Mouse (Mus musculus): Measurements from ENCODE around the gene Slc2a5. TPM values are rescaled to one million over a fixed set of nuclear protein-coding genes. Genes with fewer than 3 reads are reported as not detected.

Gene Slc2a5
- polyA plus RNA-seq, 1 experiment from 2014 or later, result 1.8 TPM

DNA sequence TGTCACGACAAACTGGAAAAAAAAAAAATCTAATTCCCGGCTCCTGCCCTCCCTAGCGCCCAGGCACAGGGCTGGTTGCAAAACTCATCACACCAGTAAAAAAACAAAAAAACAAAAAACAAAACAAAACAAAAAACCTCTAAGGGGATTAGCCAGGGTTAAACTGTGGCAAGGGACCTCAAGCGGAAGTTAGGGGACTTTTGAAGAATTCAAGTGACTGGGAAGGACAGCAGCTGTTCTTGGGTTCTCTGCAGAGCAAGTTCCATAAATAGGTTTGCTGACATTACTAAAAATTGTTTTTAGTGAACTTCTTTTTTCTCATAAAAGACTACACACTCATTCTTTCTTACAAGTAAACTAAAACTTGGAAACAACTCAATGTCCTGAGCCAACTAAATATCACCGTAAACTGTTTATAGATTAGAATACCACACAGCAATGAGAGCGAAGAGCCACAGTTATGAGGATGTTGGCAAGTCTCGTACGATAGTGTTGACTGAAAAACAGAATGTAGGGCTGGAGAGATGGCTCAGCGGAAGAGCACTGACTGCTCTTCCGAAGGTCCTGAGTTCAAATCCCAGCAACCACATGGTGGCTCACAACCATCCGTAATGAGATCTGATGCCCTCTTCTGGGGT, 38.6 kb upstream of the Slc2a5 start:
- DNase-seq (ENCODE audit: low spot score) (no peak), ATAC-seq (ENCODE audit: insufficient number of reproducible peaks, low FRiP score, low TSS enrichment, low read depth) (no peak)

DNA sequence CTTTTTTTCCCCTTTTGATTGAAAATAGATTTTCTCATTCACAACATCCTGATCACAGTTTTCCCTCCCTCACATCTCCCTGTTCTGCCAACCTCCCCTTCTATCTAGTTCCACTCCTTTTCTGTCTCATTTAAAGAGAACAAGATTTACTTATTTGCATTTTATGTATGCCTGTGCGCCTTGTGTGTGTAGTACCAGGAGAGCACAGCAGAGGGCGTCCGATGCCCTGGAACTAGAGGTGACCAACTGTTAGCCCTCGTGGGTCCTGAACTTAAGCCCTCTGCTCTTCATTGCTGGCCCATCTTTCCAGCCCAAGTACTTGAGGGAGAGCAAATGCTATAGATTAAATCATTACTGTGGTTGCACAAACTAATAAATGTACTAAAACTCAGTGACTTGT, 33.7 kb upstream of the Slc2a5 start:
- Histone ChIP-seq H3K27me3 (ENCODE audit: control insufficient read depth, insufficient read depth, low read length) (peaks cover 6% of the 10 kb centered on the region), H3K9me3 (ENCODE audit: control insufficient read depth, low read length) (no peaks in the 10 kb centered on the region), H3K4me3 (ENCODE audit: low read depth, low read length) (no peak overlapping the region), H3K4me2 (ENCODE audit: low read depth, severe bottlenecking) (no peak overlapping the region), H3K4me1 (ENCODE audit: control insufficient read depth, insufficient read depth, low read length) (peaks cover 6% of the 10 kb centered on the region; the same call in 1 of the 2 replicates), H3K27ac (replicated peaks; ENCODE audit: low read depth, low read length) (no peak overlapping the region), H3K36me3 (ENCODE audit: control insufficient read depth, insufficient read depth, low read length) (no peaks in the 10 kb centered on the region), H3K9ac (ENCODE audit: low read length) (no peak overlapping the region)
- WGBS, result 79% methylated on average over 4 of the region's 4 CpGs
- DNase-seq (ENCODE audit: low spot score) (no peak), ATAC-seq (ENCODE audit: insufficient number of reproducible peaks, low FRiP score, low TSS enrichment, low read depth) (no peak)

More for the DNA sequence above, 38.6 kb upstream of the Slc2a5 start:
- Histone ChIP-seq H3K36me3 (ENCODE audit: control insufficient read depth, insufficient read depth, low read length) (no peaks in the 10 kb centered on the region), H3K9ac (ENCODE audit: low read length) (no peak overlapping the region), H3K9me3 (ENCODE audit: control insufficient read depth, low read length) (no peaks in the 10 kb centered on the region), H3K27ac (replicated peaks; ENCODE audit: low read depth, low read length) (no peak overlapping the region), H3K27me3 (ENCODE audit: control insufficient read depth, insufficient read depth, low read length) (no peaks in the 10 kb centered on the region), H3K4me1 (ENCODE audit: control insufficient read depth, insufficient read depth, low read length) (no peaks in the 10 kb centered on the region), H3K4me3 (ENCODE audit: low read depth, low read length) (no peak overlapping the region), H3K4me2 (ENCODE audit: low read depth, severe bottlenecking) (no peak overlapping the region)
- 89% methylated on average over 11 of the region's 11 CpGs for WGBS

DNA sequence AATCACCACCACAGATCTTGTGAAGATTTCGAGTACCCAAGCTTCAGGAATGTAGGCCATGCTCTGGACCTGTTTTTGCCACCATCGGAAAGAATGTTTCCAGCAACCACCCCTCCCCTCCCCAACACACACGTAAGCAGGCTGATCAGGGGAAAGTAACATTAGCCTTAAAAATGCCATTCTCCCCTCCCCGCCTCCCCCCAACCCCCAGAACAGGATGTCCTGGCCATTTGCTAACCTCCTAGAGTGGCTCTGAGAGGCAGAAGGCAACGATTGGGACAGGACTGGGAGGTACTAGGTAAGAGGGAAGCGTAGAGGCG, 32.3 kb upstream of the Slc2a5 start:
- ATAC-seq (ENCODE audit: insufficient number of reproducible peaks, low FRiP score, low TSS enrichment, low read depth) (no peak), DNase-seq (ENCODE audit: low spot score) (no peak)
- Histone ChIP-seq H3K36me3 (ENCODE audit: control insufficient read depth, insufficient read depth, low read length) (no peaks in the 10 kb centered on the region), H3K27me3 (ENCODE audit: control insufficient read depth, insufficient read depth, low read length) (peaks cover 6% of the 10 kb centered on the region), H3K4me1 (ENCODE audit: control insufficient read depth, insufficient read depth, low read length) (peaks cover 6% of the 10 kb centered on the region; the same call in 1 of the 2 replicates), H3K9ac (ENCODE audit: low read length) (no peak overlapping the region), H3K9me3 (ENCODE audit: control insufficient read depth, low read length) (no peaks in the 10 kb centered on the region), H3K4me2 (ENCODE audit: low read depth, severe bottlenecking) (peak overlapping the region; percentile 99), H3K27ac (replicated peaks; ENCODE audit: low read depth, low read length) (no peak overlapping the region), H3K4me3 (ENCODE audit: low read depth, low read length) (peak overlapping the region; percentile 57)
- WGBS, result 2% methylated on average over 7 of the region's 7 CpGs

DNA sequence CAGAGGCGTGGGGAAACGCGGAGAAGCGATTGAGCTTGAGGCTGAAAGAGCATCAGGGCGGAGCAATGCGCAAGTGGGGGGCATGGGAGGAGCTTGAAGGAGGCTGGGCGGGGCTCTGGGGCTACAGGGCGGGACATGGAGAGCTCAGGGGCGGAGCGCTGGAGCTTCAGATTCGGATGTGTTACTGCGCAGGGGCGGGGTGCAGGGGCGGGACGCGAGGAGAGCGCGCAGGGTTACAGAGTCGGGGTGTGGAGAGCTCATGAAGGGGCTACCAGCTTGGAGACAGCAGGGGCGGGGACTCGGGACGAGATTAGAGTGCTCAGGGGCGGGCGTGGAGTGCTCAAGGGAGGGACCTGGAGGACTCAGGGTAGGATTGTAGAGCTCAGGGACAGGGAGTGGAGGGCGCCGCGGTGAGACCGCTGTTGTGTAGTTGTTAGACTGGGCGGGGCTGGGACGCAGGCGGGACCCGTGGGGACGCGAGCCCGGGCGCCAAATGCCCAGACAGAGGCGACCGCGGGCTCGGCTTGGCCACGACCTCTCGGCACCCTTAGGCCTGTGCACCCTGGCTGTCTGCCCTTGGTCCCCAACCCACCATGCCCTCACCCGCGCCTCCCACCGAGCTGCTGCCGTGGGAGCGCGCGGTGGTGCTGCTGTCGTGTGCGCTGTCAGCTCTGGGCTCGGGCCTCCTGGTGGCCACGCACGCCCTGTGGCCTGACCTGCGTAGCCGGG, 31.8 kb upstream of the Slc2a5 start, which contains the start of gene Gpr157:
Gene Gpr157, plus strand, starts transcription at position 205 of the 729 bp plus-strand sequence.
- Histone ChIP-seq H3K9me3 (ENCODE audit: control insufficient read depth, low read length) (no peaks in the 10 kb centered on the region), H3K9ac (ENCODE audit: low read length) (peak within 1 kb of the TSS; percentile 56), H3K27ac (replicated peaks; ENCODE audit: low read depth, low read length) (no peak within 1 kb of the TSS; the same call in 1 of the 2 replicates), H3K4me3 (ENCODE audit: low read depth, low read length) (peak within 1 kb of the TSS; percentile 57), H3K4me1 (ENCODE audit: control insufficient read depth, insufficient read depth, low read length) (peaks cover 6% of the 10 kb centered on the region; the same call in 1 of the 2 replicates), H3K27me3 (ENCODE audit: control insufficient read depth, insufficient read depth, low read length) (peaks cover 6% of the 10 kb centered on the region), H3K36me3 (ENCODE audit: control insufficient read depth, insufficient read depth, low read length) (no peaks in the 10 kb centered on the region), H3K4me2 (ENCODE audit: low read depth, severe bottlenecking) (peak within 1 kb of the TSS; percentile 99)
- WGBS, result under 1% methylated on average over 55 of the region's 56 CpGs
- DNase-seq (ENCODE audit: low spot score), result peak; percentile 94
- ATAC-seq (ENCODE audit: insufficient number of reproducible peaks, low FRiP score, low TSS enrichment, low read depth), result peak; percentile 93

DNA sequence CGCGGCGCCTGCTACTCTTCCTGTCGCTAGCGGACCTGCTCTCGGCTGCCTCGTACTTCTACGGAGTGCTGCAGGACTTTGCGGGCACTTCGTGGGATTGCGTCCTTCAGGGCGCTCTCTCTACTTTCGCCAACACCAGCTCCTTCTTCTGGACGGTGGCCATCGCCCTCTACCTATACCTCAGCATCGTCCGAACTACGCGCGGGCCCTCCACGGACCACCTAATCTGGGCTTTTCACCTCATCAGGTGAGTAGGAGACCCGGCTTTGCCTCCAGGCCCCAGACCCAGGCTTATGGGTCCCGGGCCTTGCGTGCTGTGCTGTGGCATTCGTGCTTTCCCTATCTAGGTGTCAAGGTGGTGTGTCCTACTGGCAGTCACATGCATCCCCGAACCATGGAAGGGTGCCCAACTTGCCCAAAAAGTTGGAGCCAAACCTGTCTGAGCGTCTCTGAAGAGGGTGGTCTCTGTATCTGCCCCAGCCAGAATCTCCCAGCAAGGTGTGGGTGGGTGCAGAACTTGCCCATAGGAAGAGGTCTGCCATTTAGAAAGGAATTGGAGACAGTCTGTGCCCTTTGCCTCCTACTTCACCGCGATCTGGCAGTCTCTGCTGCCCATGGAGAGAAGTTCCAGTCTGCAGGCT, 31.1 kb upstream of the Slc2a5 start:
- peaks cover 6% of the 10 kb centered on the region; the same call in 1 of the 2 replicates for H3K4me1 ChIP-seq (ENCODE audit: control insufficient read depth, insufficient read depth, low read length)
- peaks cover 6% of the 10 kb centered on the region for H3K27me3 ChIP-seq (ENCODE audit: control insufficient read depth, insufficient read depth, low read length)
- no peak for ATAC-seq (ENCODE audit: insufficient number of reproducible peaks, low FRiP score, low TSS enrichment, low read depth)
- H3K4me2 ChIP-seq (ENCODE audit: low read depth, severe bottlenecking), result peak overlapping the region; percentile 99
- DNase-seq (ENCODE audit: low spot score), result no peak
- no peak overlapping the region for H3K27ac ChIP-seq (replicated peaks; ENCODE audit: low read depth, low read length)
- H3K4me3 ChIP-seq (ENCODE audit: low read depth, low read length), result peak overlapping the region; percentile 57
- peak overlapping the region; percentile 56 for H3K9ac ChIP-seq (ENCODE audit: low read length)
- no peaks in the 10 kb centered on the region for H3K36me3 ChIP-seq (ENCODE audit: control insufficient read depth, insufficient read depth, low read length)
- 14% methylated on average over 29 of the region's 29 CpGs for WGBS
- H3K9me3 ChIP-seq (ENCODE audit: control insufficient read depth, low read length), result no peaks in the 10 kb centered on the region

DNA sequence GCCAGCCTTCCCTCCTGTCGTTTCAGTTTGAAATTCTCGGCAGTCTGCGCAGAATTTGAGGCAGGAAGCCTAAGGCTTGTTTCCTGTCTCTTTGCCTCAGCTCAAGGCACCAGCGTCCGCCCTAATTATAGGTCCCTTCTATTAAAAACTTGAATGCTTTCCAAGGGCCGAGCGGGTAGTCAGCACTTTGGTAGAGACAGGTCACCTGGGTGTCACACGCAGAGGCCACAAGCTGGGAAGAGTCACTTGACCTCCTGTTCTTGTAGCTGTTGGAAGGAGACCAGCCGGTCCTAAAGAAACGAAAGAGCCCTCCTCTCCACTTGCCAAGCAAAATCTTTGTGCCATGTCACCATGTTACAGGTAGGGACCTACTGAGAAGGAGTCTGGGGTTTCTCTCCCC, 30.0 kb upstream of the Slc2a5 start:
- WGBS, result 74% methylated on average over 10 of the region's 10 CpGs
- Histone ChIP-seq H3K27me3 (ENCODE audit: control insufficient read depth, insufficient read depth, low read length) (peaks cover 6% of the 10 kb centered on the region), H3K4me2 (ENCODE audit: low read depth, severe bottlenecking) (no peak overlapping the region)

DNA sequence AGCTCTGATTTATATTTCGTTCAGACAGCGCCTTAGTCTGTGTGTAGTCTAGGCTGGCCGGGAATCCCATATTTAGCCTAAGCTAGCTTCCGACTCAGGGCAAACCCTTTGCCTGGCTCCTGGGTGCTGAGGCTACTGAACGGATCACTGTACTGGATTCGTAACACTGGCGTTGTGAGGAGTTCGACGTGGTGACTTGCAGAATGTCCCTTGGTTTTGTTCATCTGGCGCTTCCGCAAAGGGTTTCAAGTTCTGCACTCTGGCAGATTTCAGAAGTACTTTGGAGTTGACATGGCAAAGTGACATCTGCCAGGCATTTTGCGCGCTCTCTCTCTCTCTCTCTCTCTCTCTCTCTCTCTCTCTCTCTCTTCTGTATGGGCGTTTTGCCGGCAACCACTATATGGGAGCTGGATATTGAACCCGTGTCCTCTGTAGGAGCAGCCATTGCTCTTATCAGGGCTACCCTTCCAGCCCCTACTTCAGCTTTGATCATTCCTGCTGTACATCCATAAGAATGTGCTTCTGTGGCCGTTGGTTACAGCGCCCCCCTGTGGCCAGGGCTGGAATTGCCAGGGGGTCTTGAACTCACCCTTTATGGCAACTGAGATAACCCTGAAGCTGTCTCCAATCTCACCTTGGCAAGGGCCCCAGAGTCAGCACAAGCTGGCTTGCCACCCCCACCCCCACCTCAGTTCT, 27.0 kb upstream of the Slc2a5 start:
- no peaks in the 10 kb centered on the region for H3K36me3 ChIP-seq (ENCODE audit: control insufficient read depth, insufficient read depth, low read length)
- peak; percentile 60 for DNase-seq (ENCODE audit: low spot score)
- no peak overlapping the region for H3K27ac ChIP-seq (replicated peaks; ENCODE audit: low read depth, low read length)
- peaks cover 15% of the 10 kb centered on the region for H3K4me1 ChIP-seq (ENCODE audit: control insufficient read depth, insufficient read depth, low read length)
- H3K27me3 ChIP-seq (ENCODE audit: control insufficient read depth, insufficient read depth, low read length), result peaks cover 6% of the 10 kb centered on the region
- H3K9ac ChIP-seq (ENCODE audit: low read length), result no peak overlapping the region
- WGBS, result 84% methylated on average over 18 of the region's 18 CpGs
- H3K4me3 ChIP-seq (ENCODE audit: low read depth, low read length), result no peak overlapping the region
- no peaks in the 10 kb centered on the region for H3K9me3 ChIP-seq (ENCODE audit: control insufficient read depth, low read length)
- H3K4me2 ChIP-seq (ENCODE audit: low read depth, severe bottlenecking), result no peak overlapping the region
- no peak for ATAC-seq (ENCODE audit: insufficient number of reproducible peaks, low FRiP score, low TSS enrichment, low read depth)

More for the DNA sequence above, 30.0 kb upstream of the Slc2a5 start:
- Histone ChIP-seq H3K9ac (ENCODE audit: low read length) (no peak overlapping the region), H3K9me3 (ENCODE audit: control insufficient read depth, low read length) (no peaks in the 10 kb centered on the region), H3K4me3 (ENCODE audit: low read depth, low read length) (no peak overlapping the region), H3K4me1 (ENCODE audit: control insufficient read depth, insufficient read depth, low read length) (peaks cover 12% of the 10 kb centered on the region), H3K27ac (replicated peaks; ENCODE audit: low read depth, low read length) (no peak overlapping the region), H3K36me3 (ENCODE audit: control insufficient read depth, insufficient read depth, low read length) (no peaks in the 10 kb centered on the region)
- DNase-seq (ENCODE audit: low spot score) (no peak), ATAC-seq (ENCODE audit: insufficient number of reproducible peaks, low FRiP score, low TSS enrichment, low read depth) (no peak)

DNA sequence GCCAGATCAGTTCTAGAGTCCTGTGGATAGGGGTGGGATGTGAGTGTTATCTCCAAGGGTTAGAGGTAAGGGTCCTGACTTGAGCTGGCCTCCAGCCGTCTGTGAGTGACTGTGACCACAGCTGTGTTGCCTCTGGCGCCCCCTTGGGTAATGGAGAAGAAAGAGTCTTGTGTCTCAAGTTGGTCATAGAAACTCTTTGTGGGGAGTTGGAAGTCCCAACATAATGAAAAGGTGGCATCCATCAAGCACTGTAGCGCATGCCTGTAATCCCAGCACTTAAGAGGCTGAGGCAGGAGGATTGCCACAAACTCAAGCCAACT, 26.5 kb upstream of the Slc2a5 start:
- DNase-seq (ENCODE audit: low spot score) (no peak), ATAC-seq (ENCODE audit: insufficient number of reproducible peaks, low FRiP score, low TSS enrichment, low read depth) (no peak)
- Histone ChIP-seq H3K27ac (replicated peaks; ENCODE audit: low read depth, low read length) (no peak overlapping the region), H3K4me3 (ENCODE audit: low read depth, low read length) (no peak overlapping the region), H3K27me3 (ENCODE audit: control insufficient read depth, insufficient read depth, low read length) (peaks cover 6% of the 10 kb centered on the region), H3K36me3 (ENCODE audit: control insufficient read depth, insufficient read depth, low read length) (no peaks in the 10 kb centered on the region), H3K4me2 (ENCODE audit: low read depth, severe bottlenecking) (no peak overlapping the region), H3K4me1 (ENCODE audit: control insufficient read depth, insufficient read depth, low read length) (peaks cover 15% of the 10 kb centered on the region), H3K9me3 (ENCODE audit: control insufficient read depth, low read length) (no peaks in the 10 kb centered on the region), H3K9ac (ENCODE audit: low read length) (no peak overlapping the region)
- 59% methylated on average over 3 of the region's 3 CpGs for WGBS

Measured in limb, embryonic 11.5 days (tissue).